Mouse (Mus musculus): Measurements from ENCODE around the gene Tspan12.

DNA sequence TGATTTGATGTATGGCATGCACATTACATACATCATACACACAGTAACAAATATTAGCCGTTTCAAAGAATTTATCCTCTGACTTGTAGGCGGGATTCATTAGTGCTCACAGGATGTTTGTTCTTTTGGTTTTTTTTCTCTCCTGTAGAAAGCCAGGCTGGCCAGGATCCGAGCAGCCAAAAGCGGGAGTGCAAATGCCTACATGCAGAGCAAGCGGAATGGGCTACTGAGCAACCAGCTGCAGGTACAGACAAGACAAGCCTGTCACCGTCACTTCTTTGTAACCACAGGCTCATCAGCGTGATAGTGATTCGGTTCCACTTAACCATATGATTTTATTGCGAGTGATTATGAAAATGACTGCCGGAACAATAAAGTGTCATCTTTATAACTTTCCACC is 130.1 kb downstream of the Tspan12 start:
- TF ChIP-seq CTCF (IDR thresholded peaks at IDR 0.05; ENCODE audit: borderline replicate concordance, extremely low read depth, insufficient read depth, insufficient read length) (no peak), POLR2A (IDR thresholded peaks at IDR 0.05; ENCODE audit: borderline replicate concordance, extremely low read depth, insufficient read depth, insufficient read length, poor library complexity, severe bottlenecking) (no peak)

All from brain, embryonic 14.5 days (tissue).